Mouse (Mus musculus): ENCODE measurements around the gene Gad1.

GRCm38 (mm10) chr2:70619232-70619835, 66.5 kb downstream of the Gad1 start:
- no peak for TF ChIP-seq POLR2AphosphoS5 (IDR thresholded peaks at IDR 0.05; ENCODE audit: insufficient replicate concordance, low read depth, low read length)
- TF ChIP-seq CTCF (IDR thresholded peaks at IDR 0.05; ENCODE audit: low read depth, low read length): peak; percentile 50; the same call in 1 of the 2 replicates
